Mouse (Mus musculus): Measurements from ENCODE around the gene Dennd6b.

DNA sequence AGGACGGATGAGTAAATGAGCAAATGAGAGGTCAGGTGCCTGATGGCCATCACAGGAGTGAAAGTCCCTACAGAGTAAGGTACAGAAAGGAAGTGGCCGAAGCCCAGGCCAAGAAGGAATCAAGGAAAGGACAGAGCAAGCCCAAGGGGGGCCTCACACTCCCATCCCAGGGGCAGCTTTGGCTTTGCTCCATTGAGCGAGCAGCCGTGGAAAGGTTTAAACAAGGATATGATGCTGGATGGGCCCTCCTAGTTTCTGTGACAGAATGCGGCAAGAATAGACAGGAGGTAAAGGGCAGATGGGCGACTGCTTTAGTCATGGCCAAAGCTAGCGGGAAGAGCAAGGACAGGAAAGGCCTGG lies 58.3 kb downstream of the Dennd6b start:
- TF ChIP-seq CTCF (conservative IDR thresholded peaks at IDR 0.05; ENCODE audit: insufficient read depth, insufficient read length, low read depth, low read length) (no peak), POLR2A (IDR thresholded peaks at IDR 0.05; ENCODE audit: low read depth, low read length) (no peak)

Data from kidney, adult 2 months (tissue).